Mouse (Mus musculus): Measurements from ENCODE around the gene Tmprss5. TPM values are rescaled to one million over a fixed set of nuclear protein-coding genes. Genes with fewer than 3 reads are reported as not detected.
A peak's percentile ranks its signal among the peaks of the same experiment; 100 is the strongest.

The Tmprss5 gene
- total RNA-seq (2021), result under 1 TPM; 0.51 to 0.59 TPM
- long read RNA-seq, experiment 1, result 0 reads
- long read RNA-seq, experiment 2, result 0 reads

GRCm38 (mm10) chr9:49081107-49081506, at the start of gene Tmprss5:
TSS of gene Tmprss5 (plus strand) at chr9:49081260.
- no peak for DNase-seq (ENCODE audit: low spot score in 2 of 2)

GRCm38 (mm10) chr9:49034764-49035163, 46.3 kb upstream of the Tmprss5 start:
- peak; percentile 18 to 24 for DNase-seq (ENCODE audit: low spot score in 2 of 2)

More at GRCm38 (mm10) chr9:49081107-49081506, at the start of gene Tmprss5:
- intact Hi-C loops (cut with DNase I), result loop anchor here (1.0 kb wide), 1 partner anchor 408 kb away; no protein-coding TSS in a partner anchor

GRCm38 (mm10) chr9:49050901-49051300, 30.2 kb upstream of the Tmprss5 start:
- intact Hi-C loops (cut with DNase I), result loop anchor here (2.0 kb wide), 1 partner anchor 404 kb away; no protein-coding TSS in a partner anchor
- DNase-seq (ENCODE audit: low spot score in 2 of 2), result no peak

More at GRCm38 (mm10) chr9:49034764-49035163, 46.3 kb upstream of the Tmprss5 start:
- intact Hi-C loops (cut with DNase I), result no loop called here

- intact Hi-C loops (cut with DNase I), result loop anchor here (2.0 kb wide), 1 partner anchor 405 kb away; no protein-coding TSS in a partner anchor
- peak; percentile 73 to 75 for DNase-seq (ENCODE audit: low spot score in 2 of 2)
These were observed 29.7 kb upstream of the Tmprss5 start for GRCm38 (mm10) chr9:49051349-49051748.

- intact Hi-C loops (cut with DNase I), result no loop called here
- DNase-seq (ENCODE audit: low spot score in 2 of 2), result no peak
These were observed 27.0 kb upstream of the Tmprss5 start for GRCm38 (mm10) chr9:49054028-49054427.

GRCm38 (mm10) chr9:49055333-49056205, 25.5 kb upstream of the Tmprss5 start, which contains the start of gene Zw10:
TSS of gene Zw10 (plus strand) at chr9:49055613.
- intact Hi-C loops (cut with DNase I), result no loop called here
- peak; percentile 94 to 95 for DNase-seq (ENCODE audit: low spot score in 2 of 2)

GRCm38 (mm10) chr9:49076847-49077246, 4.2 kb upstream of the Tmprss5 start:
- intact Hi-C loops (cut with DNase I), result no loop called here
- DNase-seq (ENCODE audit: low spot score in 2 of 2), result no peak

GRCm38 (mm10) chr9:49081561-49081960, 501 bp downstream of the Tmprss5 start:
- DNase-seq (ENCODE audit: low spot score in 2 of 2), result peak; percentile 75 to 87
- intact Hi-C loops (cut with DNase I), result loop anchor here (1.0 kb wide), 1 partner anchor 408 kb away; no protein-coding TSS in a partner anchor

- intact Hi-C loops (cut with DNase I), result no loop called here
- DNase-seq (ENCODE audit: low spot score in 2 of 2), result no peak
These were observed 6.3 kb downstream of the Tmprss5 start for GRCm38 (mm10) chr9:49087317-49087716.

- DNase-seq (ENCODE audit: low spot score in 2 of 2), result peak in 1 of 2 experiments; percentile 9
- intact Hi-C loops (cut with DNase I), result no loop called here
These were observed 17.8 kb downstream of the Tmprss5 start for GRCm38 (mm10) chr9:49098871-49099270.

GRCm38 (mm10) chr9:49102328-49102727, 21.3 kb downstream of the Tmprss5 start:
- intact Hi-C loops (cut with DNase I), result no loop called here

GRCm38 (mm10) chr9:49109101-49109500, 28.0 kb downstream of the Tmprss5 start:
- intact Hi-C loops (cut with DNase I), result no loop called here
- no peak for DNase-seq (ENCODE audit: low spot score in 2 of 2)

More at GRCm38 (mm10) chr9:49102328-49102727, 21.3 kb downstream of the Tmprss5 start:
- peak in 1 of 2 experiments; percentile 14 for DNase-seq (ENCODE audit: low spot score in 2 of 2)

GRCm38 (mm10) chr9:49110476-49111220, 29.6 kb downstream of the Tmprss5 start:
- intact Hi-C loops (cut with DNase I), result no loop called here
- DNase-seq (ENCODE audit: low spot score in 2 of 2), result no peak

GRCm38 (mm10) chr9:49111296-49111695, 30.2 kb downstream of the Tmprss5 start:
- no peak for DNase-seq (ENCODE audit: low spot score in 2 of 2)
- intact Hi-C loops (cut with DNase I), result no loop called here

GRCm38 (mm10) chr9:49118271-49118825, 37.3 kb downstream of the Tmprss5 start:
- intact Hi-C loops (cut with DNase I), result no loop called here
- DNase-seq (ENCODE audit: low spot score in 2 of 2), result no peak

GRCm38 (mm10) chr9:49119759-49120158, 38.7 kb downstream of the Tmprss5 start:
- no peak for DNase-seq (ENCODE audit: low spot score in 2 of 2)
- intact Hi-C loops (cut with DNase I), result no loop called here

GRCm38 (mm10) chr9:49125706-49126105, 44.6 kb downstream of the Tmprss5 start:
- no peak for DNase-seq (ENCODE audit: low spot score in 2 of 2)
- intact Hi-C loops (cut with DNase I), result no loop called here

- intact Hi-C loops (cut with DNase I), result loop anchor here (5.0 kb wide), 1 partner anchor 37 kb away; no protein-coding TSS in a partner anchor
- DNase-seq (ENCODE audit: low spot score in 2 of 2), result no peak
These were observed 49.5 kb downstream of the Tmprss5 start for GRCm38 (mm10) chr9:49130514-49131010.

- intact Hi-C loops (cut with DNase I), result no loop called here
These were observed 62.8 kb downstream of the Tmprss5 start for GRCm38 (mm10) chr9:49143841-49144240.

More at GRCm38 (mm10) chr9:49143841-49144240, 62.8 kb downstream of the Tmprss5 start:
- no peak for DNase-seq (ENCODE audit: low spot score in 2 of 2)
